Mouse (Mus musculus): Measurements from ENCODE around the gene Ptprcap. TPM values are rescaled to one million over a fixed set of nuclear protein-coding genes. Genes with fewer than 3 reads are reported as not detected.

The Ptprcap gene
- total RNA-seq, 2 experiments from 2014 or later: not detected

- DNase-seq (ENCODE audit: low spot score): no peak
These were observed 40.8 kb downstream of the Ptprcap start for GRCm38 (mm10) chr19:4194021-4194724.

GRCm38 (mm10) chr19:4194776-4195650, 41.6 kb downstream of the Ptprcap start:
- DNase-seq (ENCODE audit: low spot score): no peak

- no peak for DNase-seq (ENCODE audit: low spot score)
These were observed 42.6 kb downstream of the Ptprcap start for GRCm38 (mm10) chr19:4196048-4196447.

GRCm38 (mm10) chr19:4196548-4196947, 43.1 kb downstream of the Ptprcap start:
- DNase-seq (ENCODE audit: low spot score): no peak

GRCm38 (mm10) chr19:4197180-4197579, 43.8 kb downstream of the Ptprcap start:
- DNase-seq (ENCODE audit: low spot score): no peak

GRCm38 (mm10) chr19:4201291-4201909, 48.0 kb downstream of the Ptprcap start, which contains the start of gene Rad9a:
Gene Rad9a (minus strand): TSS chr19:4201662.
- DNase-seq (ENCODE audit: low spot score): peak; percentile 97

GRCm38 (mm10) chr19:4202149-4202548, 48.7 kb downstream of the Ptprcap start:
- no peak for DNase-seq (ENCODE audit: low spot score)

- no peak for DNase-seq (ENCODE audit: low spot score)
These were observed 49.7 kb downstream of the Ptprcap start for GRCm38 (mm10) chr19:4203148-4203547.

GRCm38 (mm10) chr19:4203604-4204326, 50.4 kb downstream of the Ptprcap start:
- DNase-seq (ENCODE audit: low spot score): no peak

GRCm38 (mm10) chr19:4204889-4205288, 51.5 kb downstream of the Ptprcap start:
- no peak for DNase-seq (ENCODE audit: low spot score)

Other genes starting within 250 kb of the Ptprcap start
- gene Tcirg1, start 246.5 kb upstream of the Ptprcap start, total RNA-seq (2021): 1 to 10 TPM; 2.5 to 4.0 TPM
- 100 to 1,000 TPM; 257 to 270 TPM for gene Ndufs8, start 240.8 kb upstream of the Ptprcap start, total RNA-seq (2021)
- gene Aldh3b1, start 223.8 kb upstream of the Ptprcap start, total RNA-seq (2021): under 1 TPM; 0.62 to 0.83 TPM
- 1 to 10 TPM; 3.2 to 5.8 TPM for gene Unc93b1, start 218.4 kb upstream of the Ptprcap start, total RNA-seq (2021)
- not detected for gene Aldh3b3, start 195.0 kb upstream of the Ptprcap start, total RNA-seq (2021)
- under 1 TPM; 0.14 to 0.26 TPM for gene Aldh3b2, start 181.3 kb upstream of the Ptprcap start, total RNA-seq (2021)
- gene Acy3, start 167.0 kb upstream of the Ptprcap start, total RNA-seq (2021): 1 to 10 TPM; 1.3 to 2.0 TPM
- gene Tbx10, start 160.9 kb upstream of the Ptprcap start, total RNA-seq (2021): not detected
- gene Nudt8, start 153.0 kb upstream of the Ptprcap start, total RNA-seq (2021): 10 to 100 TPM; 23.8 to 30.1 TPM
- gene Gm49405, start 153.0 kb upstream of the Ptprcap start, total RNA-seq (2021): under 1 TPM; 0.14 to 0.40 TPM
- gene Doc2g, start 150.3 kb upstream of the Ptprcap start, total RNA-seq (2021): under 1 TPM; 0.82 to 1.00 TPM
- 100 to 1,000 TPM; 423 to 466 TPM for gene Ndufv1, start 140.8 kb upstream of the Ptprcap start, total RNA-seq (2021)
- 100 to 1,000 TPM; 480 to 487 TPM for gene Gstp1, start 115.6 kb upstream of the Ptprcap start, total RNA-seq (2021)
- 100 to 1,000 TPM; 206 to 226 TPM for gene Gstp2, start 107.6 kb upstream of the Ptprcap start, total RNA-seq (2021)
- gene Gstp3, start 94.0 kb upstream of the Ptprcap start, total RNA-seq (2021): not detected
- gene Cabp2, start 72.0 kb upstream of the Ptprcap start, total RNA-seq (2021): not detected
- gene Cdk2ap2, start 56.4 kb upstream of the Ptprcap start, total RNA-seq (2021): 10 to 100 TPM; 18.7 to 19.9 TPM
- gene Pitpnm1, start 53.6 kb upstream of the Ptprcap start, total RNA-seq (2021): 1 to 10 TPM; 2.0 to 3.7 TPM
- gene Aip, start 27.7 kb upstream of the Ptprcap start, total RNA-seq (2021): 10 to 100 TPM; 82.2 to 84.7 TPM
- gene Gpr152, start 13.8 kb upstream of the Ptprcap start, total RNA-seq (2021): not detected
- not detected for gene Cabp4, start 9.6 kb upstream of the Ptprcap start, total RNA-seq (2021)
- 10 to 100 TPM; 11.9 to 13.4 TPM for gene Coro1b, start 5.0 kb upstream of the Ptprcap start, total RNA-seq (2021)
- 10 to 100 TPM; 24.8 to 25.9 TPM for gene Rps6kb2, start 9.8 kb downstream of the Ptprcap start, total RNA-seq (2021)
- gene Carns1, start 21.9 kb downstream of the Ptprcap start, total RNA-seq (2021): 10 to 100 TPM; 21.8 to 30.3 TPM
- gene Tbc1d10c, start 37.7 kb downstream of the Ptprcap start, total RNA-seq (2021): 1 to 10 TPM; 5.5 to 5.9 TPM
- 100 to 1,000 TPM; 200 to 201 TPM for gene Ppp1ca, start 38.5 kb downstream of the Ptprcap start, total RNA-seq (2021)
- gene Rad9a, start 48.1 kb downstream of the Ptprcap start, total RNA-seq (2021): 1 to 10 TPM; 2.6 to 2.8 TPM
- gene Clcf1, start 60.6 kb downstream of the Ptprcap start, total RNA-seq (2021): under 1 TPM; 0.34 to 0.47 TPM
- not detected for gene AC109138.7, start 60.8 kb downstream of the Ptprcap start, total RNA-seq (2021)
- gene Pold4, start 78.3 kb downstream of the Ptprcap start, total RNA-seq (2021): 10 to 100 TPM; 16.3 to 17.8 TPM
- gene Ssh3, start 115.6 kb downstream of the Ptprcap start, total RNA-seq (2021): 1 to 10 TPM; 2.8 to 3.4 TPM
- gene Ankrd13d, start 129.5 kb downstream of the Ptprcap start, total RNA-seq (2021): under 1 TPM; 0.16 to 0.81 TPM
- gene Grk2, start 152.6 kb downstream of the Ptprcap start, total RNA-seq (2021): 10 to 100 TPM; 50.7 to 60.8 TPM
- gene Kdm2a, start 244.7 kb downstream of the Ptprcap start, total RNA-seq (2021): 10 to 100 TPM; 33.4 to 36.8 TPM